In the genomic region with DNA sequence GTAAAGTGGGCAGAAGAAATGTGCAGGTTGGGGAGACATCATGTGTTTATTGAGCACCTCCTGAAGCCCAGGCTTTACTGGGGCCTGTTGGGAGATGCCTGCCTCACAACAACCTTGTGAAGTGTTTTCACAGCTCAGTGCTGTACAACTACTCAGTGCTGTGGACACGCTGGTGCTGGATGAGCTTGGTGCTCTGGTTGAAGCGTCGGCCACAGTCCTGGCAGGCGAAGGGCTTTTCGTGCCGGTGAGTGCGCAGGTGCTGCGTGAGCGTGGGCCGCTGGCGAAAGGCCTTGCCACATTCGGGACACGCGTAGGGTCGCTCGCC, we compare ENCODE assay signal across 9 mouse cellular contexts. TPM values are rescaled to one million over a fixed set of nuclear protein-coding genes. Genes with fewer than 3 reads are reported as not detected.
DNase-seq lines count a peak whose midpoint lies in the region; ATAC-seq and TF ChIP-seq lines count a peak whose summit lies in the region.
"Had no signal": no experiment of that assay in that cellular context is flagged by ENCODE, and none has a peak within 500 bp of the region (broad histone marks: within the 10 kb centered on the region; RNA-seq: fewer than 3 reads in every experiment).

No protein-coding gene starts in this region.

- intact Hi-C loops in gastrocnemius, postnatal 14 days (cut with DNase I; ENCODE audit: low total_unique reads): no loop called here

- no peak for ATAC-seq in kidney, embryonic 14.5 days (ENCODE audit: low FRiP score, low TSS enrichment)
- ATAC-seq in embryonic facial prominence, embryonic 12.5 days (ENCODE audit: insufficient number of reproducible peaks, insufficient read depth, low FRiP score, low TSS enrichment): no peak

- peak overlapping the region; percentile 95 for H3K4me2 ChIP-seq in kidney, embryonic 14.5 days (replicated peaks; ENCODE audit: low read depth, low read length)
- H3K4me2 ChIP-seq in embryonic facial prominence, embryonic 12.5 days (replicated peaks): peak overlapping the region; percentile 83
- no peak overlapping the region for H3K4me2 ChIP-seq in myocyte (ENCODE audit: low read depth)

- peaks cover 17% of the 10 kb centered on the region; the same call in 1 of the 2 replicates for H3K4me1 ChIP-seq in kidney, embryonic 14.5 days (ENCODE audit: control insufficient read depth, insufficient read depth, low read length)
- H3K4me1 ChIP-seq in embryonic facial prominence, embryonic 12.5 days: peaks cover 17% of the 10 kb centered on the region; the same call in 1 of the 2 replicates

- TF ChIP-seq POLR2A in myocyte (IDR thresholded peaks at IDR 0.05; ENCODE audit: insufficient read length, low read depth): no peak

- no peak for DNase-seq in kidney, adult 8-10 months
- peak; percentile 4 for DNase-seq in induced T-regulatory cell, adult 2 months (ENCODE audit: low read depth)
- DNase-seq in frontal cortex, postnatal 36 days (ENCODE audit: low spot score in 2 of 2): no peak
- no peak for DNase-seq in gastrocnemius, postnatal 14 days
- DNase-seq in testis, postnatal 10 days (ENCODE audit: low spot score): no peak
- DNase-seq: kidney, adult 2 months had no signal

- no peak overlapping the region for H3ac ChIP-seq in myocyte (ENCODE audit: control insufficient read depth, insufficient read length)

- H3K79me2 ChIP-seq in myocyte (ENCODE audit: control insufficient read depth, insufficient read depth): no peaks in the 10 kb centered on the region

- peak overlapping the region; percentile 48 for H3K4me3 ChIP-seq in kidney, embryonic 14.5 days (ENCODE audit: low read length)
- peak overlapping the region; percentile 49 for H3K4me3 ChIP-seq in embryonic facial prominence, embryonic 12.5 days
- no peak overlapping the region for H3K4me3 ChIP-seq in myocyte

- H3K9ac ChIP-seq in kidney, embryonic 14.5 days (ENCODE audit: low read depth, low read length): 0 out of 2 replicates have a peak overlapping the region, but pooled peaks have one; percentile 77
- H3K9ac ChIP-seq in embryonic facial prominence, embryonic 12.5 days: 0 out of 2 replicates have a peak overlapping the region, but pooled peaks have one; percentile 61

- peaks cover 32% of the 10 kb centered on the region for H3K27me3 ChIP-seq in kidney, embryonic 14.5 days (ENCODE audit: control insufficient read depth, insufficient read depth, low read length)
- peaks cover 50% of the 10 kb centered on the region for H3K27me3 ChIP-seq in embryonic facial prominence, embryonic 12.5 days
- no peaks in the 10 kb centered on the region for H3K27me3 ChIP-seq in myocyte (ENCODE audit: control insufficient read depth, insufficient read depth, insufficient read length)

- H3K36me3 ChIP-seq in kidney, embryonic 14.5 days (ENCODE audit: control insufficient read depth, insufficient read depth, low read length): no peaks in the 10 kb centered on the region
- no peaks in the 10 kb centered on the region for H3K36me3 ChIP-seq in embryonic facial prominence, embryonic 12.5 days
- no peaks in the 10 kb centered on the region for H3K36me3 ChIP-seq in myocyte (ENCODE audit: control insufficient read depth, insufficient read depth)

- WGBS in kidney, embryonic 14.5 days: 44% methylated on average over 16 of the region's 16 CpGs
- WGBS in embryonic facial prominence, embryonic 12.5 days: 44% methylated on average over 16 of the region's 16 CpGs

- peaks cover 5% of the 10 kb centered on the region; the same call in 1 of the 2 replicates for H3K9me3 ChIP-seq in kidney, embryonic 14.5 days (ENCODE audit: control insufficient read depth, low read length)
- peaks cover 6% of the 10 kb centered on the region; the same call in 1 of the 2 replicates for H3K9me3 ChIP-seq in embryonic facial prominence, embryonic 12.5 days

- no peak overlapping the region for H3K27ac ChIP-seq in kidney, embryonic 14.5 days (ENCODE audit: low read depth, low read length)
- H3K27ac ChIP-seq in embryonic facial prominence, embryonic 12.5 days: no peak overlapping the region

TF ChIP-seq in myocyte, 11 proteins besides CTCF, POLR2A, EP300 and RAD21:
- TF ChIP-seq REST (IDR thresholded peaks at IDR 0.05; ENCODE audit: insufficient read depth, insufficient read length) (no peak), POLR2AphosphoS2 (IDR thresholded peaks at IDR 0.05; ENCODE audit: insufficient read length, low read depth) (peak; percentile 56)

RNA-seq across cellular contexts. Expression of gene Ube2m, which starts 5.0 kb away (rescaled TPM):
- polyA plus RNA-seq in kidney, embryonic 14.5 days (2014; fragmentation: Nextera tagmentation; extraction: Ambion mirVana): 156 and 199 TPM in 2 replicates
- polyA plus RNA-seq in embryonic facial prominence, embryonic 12.5 days (2016; fragmentation: Nextera tagmentation; extraction: Ambion mirVana): 166 and 183 TPM in 2 replicates
- 227 TPM for polyA plus RNA-seq in myocyte (2012; fragmentation: generic; extraction: Trizol)
- total RNA-seq in gastrocnemius, postnatal 14 days (2021): 100 to 1,000 TPM; 141 to 149 TPM

RNA-seq across cellular contexts. Expression of gene Chmp2a, which starts 8.5 kb away (rescaled TPM):
- 148 and 165 TPM in 2 replicates for polyA plus RNA-seq in kidney, embryonic 14.5 days (2014; fragmentation: Nextera tagmentation; extraction: Ambion mirVana)
- polyA plus RNA-seq in embryonic facial prominence, embryonic 12.5 days (2016; fragmentation: Nextera tagmentation; extraction: Ambion mirVana): 121 and 127 TPM in 2 replicates
- polyA plus RNA-seq in myocyte (2012; fragmentation: generic; extraction: Trizol): 189 TPM
- total RNA-seq in gastrocnemius, postnatal 14 days (2021): 100 to 1,000 TPM in 1 of 2 experiments, 10 to 100 TPM in 1; 95.6 to 103 TPM

RNA-seq across cellular contexts. Expression of gene Mzf1, which starts 11.5 kb away (rescaled TPM):
- 2.4 and 3.2 TPM in 2 replicates for polyA plus RNA-seq in kidney, embryonic 14.5 days (2014; fragmentation: Nextera tagmentation; extraction: Ambion mirVana)
- 3.8 TPM in 2 replicates for polyA plus RNA-seq in embryonic facial prominence, embryonic 12.5 days (2016; fragmentation: Nextera tagmentation; extraction: Ambion mirVana)
- polyA plus RNA-seq in myocyte (2012; fragmentation: generic; extraction: Trizol): 0.37 TPM
- under 1 TPM; 0.80 to 0.98 TPM for total RNA-seq in gastrocnemius, postnatal 14 days (2021)

RNA-seq across cellular contexts. Expression of gene Zbtb45, which starts 33.2 kb away (rescaled TPM):
- 19.8 and 29.6 TPM in 2 replicates for polyA plus RNA-seq in kidney, embryonic 14.5 days (2014; fragmentation: Nextera tagmentation; extraction: Ambion mirVana)
- polyA plus RNA-seq in embryonic facial prominence, embryonic 12.5 days (2016; fragmentation: Nextera tagmentation; extraction: Ambion mirVana): 28.8 and 29.9 TPM in 2 replicates
- polyA plus RNA-seq in myocyte (2012; fragmentation: generic; extraction: Trizol): 8.2 TPM
- 1 to 10 TPM; 4.7 to 5.1 TPM for total RNA-seq in gastrocnemius, postnatal 14 days (2021)

RNA-seq across cellular contexts. Expression of gene Trim28, which starts 44.2 kb away (rescaled TPM):
- polyA plus RNA-seq in kidney, embryonic 14.5 days (2014; fragmentation: Nextera tagmentation; extraction: Ambion mirVana): 433 and 514 TPM in 2 replicates
- 480 and 495 TPM in 2 replicates for polyA plus RNA-seq in embryonic facial prominence, embryonic 12.5 days (2016; fragmentation: Nextera tagmentation; extraction: Ambion mirVana)
- polyA plus RNA-seq in myocyte (2012; fragmentation: generic; extraction: Trizol): 252 TPM
- total RNA-seq in gastrocnemius, postnatal 14 days (2021): 10 to 100 TPM; 67.0 to 85.9 TPM
